Mouse (Mus musculus): Measurements from ENCODE around the gene Tmprss9. TPM values are rescaled to one million over a fixed set of nuclear protein-coding genes. Genes with fewer than 3 reads are reported as not detected.

Tmprss9 gene
- polyA plus RNA-seq, 1 experiment: 2.0 TPM

DNA sequence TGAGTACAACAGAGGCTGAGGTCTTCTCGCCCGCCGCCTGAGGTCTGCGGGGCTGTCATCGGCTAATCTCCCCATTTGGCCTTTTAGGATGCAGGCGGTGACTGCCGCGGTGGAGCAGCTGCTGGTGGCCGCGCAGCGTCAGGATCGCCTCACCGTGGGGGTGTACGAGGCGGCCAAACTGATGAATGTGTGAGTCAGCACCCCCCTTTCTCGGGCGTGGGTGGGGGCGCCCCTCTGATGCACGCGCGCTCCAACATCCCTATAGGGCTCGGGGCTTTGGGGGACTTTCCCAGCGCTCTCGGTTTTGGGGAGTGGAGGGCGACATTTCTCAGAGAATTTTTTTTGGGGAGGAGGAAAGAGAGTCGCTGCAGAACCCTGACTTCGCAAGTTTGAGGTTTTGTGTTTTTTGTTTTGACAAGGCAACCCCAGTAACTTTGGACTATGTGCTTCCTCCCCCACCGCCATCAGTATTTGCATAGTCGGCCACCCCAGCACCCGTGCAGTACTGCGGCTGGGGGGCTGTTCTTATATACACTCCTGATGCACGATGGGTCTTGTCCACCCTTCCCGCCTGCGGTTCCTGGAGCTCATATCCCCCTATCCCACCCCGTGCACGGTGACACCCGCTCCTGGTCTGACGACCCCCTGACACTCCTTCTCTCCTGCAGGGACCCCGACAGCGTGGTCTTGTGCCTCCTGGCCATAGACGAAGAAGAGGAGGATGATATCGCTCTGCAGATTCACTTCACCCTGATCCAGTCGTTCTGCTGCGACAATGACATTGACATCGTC lies 58.9 kb downstream of the Tmprss9 start:
- H3K27ac ChIP-seq (ENCODE audit: control insufficient read depth, insufficient read depth, low read depth, low read length): peak overlapping the region; percentile 80
- peak overlapping the region; percentile 89 for H3K4me3 ChIP-seq (ENCODE audit: control insufficient read depth, low read depth, low read length)
- no peaks in the 10 kb centered on the region for H3K36me3 ChIP-seq (ENCODE audit: control insufficient read depth, insufficient read depth, low read length)
- H3K27me3 ChIP-seq (ENCODE audit: control insufficient read depth, insufficient read depth, low read length): no peaks in the 10 kb centered on the region
- peaks cover 43% of the 10 kb centered on the region for H3K4me1 ChIP-seq (ENCODE audit: control insufficient read depth, insufficient read depth, low read length)
- no peak for TF ChIP-seq POLR2A (IDR thresholded peaks at IDR 0.05; ENCODE audit: control insufficient read depth, low read depth, low read length)
- TF ChIP-seq CTCF (IDR thresholded peaks at IDR 0.05; ENCODE audit: control insufficient read depth, insufficient read depth, insufficient replicate concordance, low read depth, low read length): no peak

DNA sequence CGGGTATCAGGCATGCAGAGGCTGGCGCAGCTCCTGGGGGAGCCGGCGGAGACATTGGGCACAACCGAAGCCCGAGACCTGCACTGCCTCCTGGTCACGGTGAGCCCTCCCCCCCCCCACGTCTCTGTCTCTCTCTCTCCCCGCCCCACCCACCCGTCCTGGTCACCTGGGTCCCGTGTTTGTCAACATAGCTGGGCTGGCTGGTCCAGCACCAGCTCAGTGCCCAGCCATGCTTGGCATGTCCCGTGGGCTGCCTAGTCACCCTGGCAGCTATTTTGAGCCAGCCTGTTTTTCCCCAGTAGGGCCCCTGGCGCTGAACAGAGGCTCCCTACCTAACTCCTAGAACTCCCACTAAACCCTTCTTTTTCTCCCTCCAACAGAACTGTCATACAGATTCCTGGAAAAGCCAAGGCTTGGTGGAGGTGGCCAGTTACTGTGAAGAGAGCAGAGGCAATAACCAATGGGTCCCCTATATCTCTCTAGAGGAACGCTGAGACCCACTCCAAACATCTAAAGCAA lies 59.6 kb downstream of the Tmprss9 start:
- H3K36me3 ChIP-seq (ENCODE audit: control insufficient read depth, insufficient read depth, low read length): no peaks in the 10 kb centered on the region
- no peaks in the 10 kb centered on the region for H3K27me3 ChIP-seq (ENCODE audit: control insufficient read depth, insufficient read depth, low read length)
- no peak for TF ChIP-seq POLR2A (IDR thresholded peaks at IDR 0.05; ENCODE audit: control insufficient read depth, low read depth, low read length)
- no peak for TF ChIP-seq CTCF (IDR thresholded peaks at IDR 0.05; ENCODE audit: control insufficient read depth, insufficient read depth, insufficient replicate concordance, low read depth, low read length)
- H3K27ac ChIP-seq (ENCODE audit: control insufficient read depth, insufficient read depth, low read depth, low read length): no peak overlapping the region
- peak overlapping the region; percentile 89 for H3K4me3 ChIP-seq (ENCODE audit: control insufficient read depth, low read depth, low read length)
- peaks cover 41% of the 10 kb centered on the region for H3K4me1 ChIP-seq (ENCODE audit: control insufficient read depth, insufficient read depth, low read length)

DNA sequence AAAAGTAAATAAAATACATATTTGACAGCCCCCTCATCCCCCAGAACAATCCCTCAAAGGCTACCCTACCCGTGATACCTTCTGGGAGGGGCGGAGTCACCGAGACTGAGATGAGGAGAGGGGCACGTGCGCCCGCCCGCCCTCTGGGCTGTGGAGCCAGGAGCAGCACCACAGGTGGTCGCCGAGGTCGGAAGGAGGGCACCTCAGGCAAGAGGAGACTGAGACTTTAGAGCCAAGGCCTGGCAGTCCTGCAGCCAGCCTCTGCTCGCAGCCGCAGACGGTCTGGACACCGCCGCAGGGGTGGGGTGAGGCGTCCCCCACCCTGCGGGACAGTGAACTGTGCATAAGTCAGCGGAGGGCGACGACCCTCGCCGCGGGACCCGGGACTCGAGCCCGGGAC lies 60.0 kb downstream of the Tmprss9 start:
- H3K4me1 ChIP-seq (ENCODE audit: control insufficient read depth, insufficient read depth, low read length): peaks cover 41% of the 10 kb centered on the region
- H3K27me3 ChIP-seq (ENCODE audit: control insufficient read depth, insufficient read depth, low read length): no peaks in the 10 kb centered on the region
- H3K27ac ChIP-seq (ENCODE audit: control insufficient read depth, insufficient read depth, low read depth, low read length): no peak overlapping the region
- no peaks in the 10 kb centered on the region for H3K36me3 ChIP-seq (ENCODE audit: control insufficient read depth, insufficient read depth, low read length)
- H3K4me3 ChIP-seq (ENCODE audit: control insufficient read depth, low read depth, low read length): peak overlapping the region; percentile 61
- TF ChIP-seq POLR2A (IDR thresholded peaks at IDR 0.05; ENCODE audit: control insufficient read depth, low read depth, low read length): no peak
- TF ChIP-seq CTCF (IDR thresholded peaks at IDR 0.05; ENCODE audit: control insufficient read depth, insufficient read depth, insufficient replicate concordance, low read depth, low read length): no peak

DNA sequence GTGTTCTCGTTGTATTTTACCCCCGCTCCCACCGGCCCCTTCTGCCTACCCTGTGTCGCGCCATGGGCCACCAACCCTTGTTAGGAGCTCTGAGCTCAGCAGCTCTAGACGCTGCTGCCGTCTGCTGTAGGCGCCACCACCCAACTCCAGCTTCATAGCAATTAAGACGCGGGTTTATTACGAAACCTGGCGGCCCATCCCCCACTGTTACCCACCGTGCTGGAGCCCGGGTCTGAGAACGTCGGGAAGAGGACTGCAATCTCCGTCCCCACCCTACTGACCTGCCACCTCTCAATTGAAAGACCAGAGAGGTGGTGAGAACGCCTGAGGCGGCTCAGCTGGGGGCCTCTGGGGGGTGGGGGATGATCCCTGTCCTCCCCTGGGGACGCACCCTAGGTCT lies 60.6 kb downstream of the Tmprss9 start:
- Histone ChIP-seq H3K27me3 (ENCODE audit: control insufficient read depth, insufficient read depth, low read length) (no peaks in the 10 kb centered on the region), H3K36me3 (ENCODE audit: control insufficient read depth, insufficient read depth, low read length) (no peaks in the 10 kb centered on the region), H3K27ac (ENCODE audit: control insufficient read depth, insufficient read depth, low read depth, low read length) (no peak overlapping the region), H3K4me3 (ENCODE audit: control insufficient read depth, low read depth, low read length) (peak overlapping the region; percentile 61), H3K4me1 (ENCODE audit: control insufficient read depth, insufficient read depth, low read length) (peaks cover 41% of the 10 kb centered on the region)
- TF ChIP-seq CTCF (IDR thresholded peaks at IDR 0.05; ENCODE audit: control insufficient read depth, insufficient read depth, insufficient replicate concordance, low read depth, low read length): no peak
- no peak for TF ChIP-seq POLR2A (IDR thresholded peaks at IDR 0.05; ENCODE audit: control insufficient read depth, low read depth, low read length)

GRCm38 (mm10) chr10:80932700-80933420 lies 61.2 kb downstream of the Tmprss9 start:
- Histone ChIP-seq H3K4me3 (ENCODE audit: control insufficient read depth, low read depth, low read length) (no peak overlapping the region), H3K4me1 (ENCODE audit: control insufficient read depth, insufficient read depth, low read length) (peaks cover 44% of the 10 kb centered on the region), H3K27me3 (ENCODE audit: control insufficient read depth, insufficient read depth, low read length) (no peaks in the 10 kb centered on the region), H3K27ac (ENCODE audit: control insufficient read depth, insufficient read depth, low read depth, low read length) (no peak overlapping the region), H3K36me3 (ENCODE audit: control insufficient read depth, insufficient read depth, low read length) (no peaks in the 10 kb centered on the region)
- TF ChIP-seq CTCF (IDR thresholded peaks at IDR 0.05; ENCODE audit: control insufficient read depth, insufficient read depth, insufficient replicate concordance, low read depth, low read length): no peak
- TF ChIP-seq POLR2A (IDR thresholded peaks at IDR 0.05; ENCODE audit: control insufficient read depth, low read depth, low read length): no peak

DNA sequence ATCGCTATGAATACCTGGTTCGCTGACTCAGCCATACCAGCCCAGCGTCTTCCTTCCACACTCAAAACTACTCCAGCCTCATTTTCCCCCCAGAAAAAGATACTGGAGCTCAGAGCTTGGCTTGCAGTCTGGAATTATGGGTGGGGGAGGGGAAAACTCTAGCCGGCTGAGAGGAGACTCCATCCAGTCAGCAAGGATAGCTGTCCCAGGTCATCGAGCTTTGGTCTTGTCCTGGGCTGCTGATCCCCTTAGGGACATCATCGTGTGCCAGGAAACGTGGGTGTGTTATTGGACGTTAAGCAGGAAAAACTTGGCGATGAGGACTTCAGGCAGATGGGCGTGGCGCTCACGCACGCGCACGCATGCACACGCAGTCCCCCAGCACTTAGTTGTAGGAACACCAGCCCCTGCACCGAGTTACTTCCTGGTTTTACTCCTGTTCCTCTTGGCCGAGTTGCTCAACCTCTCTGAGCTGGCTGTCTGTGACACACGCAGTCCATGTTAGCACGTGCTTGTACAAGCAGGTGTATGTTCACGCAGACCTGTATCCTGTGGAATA lies 61.9 kb downstream of the Tmprss9 start:
- no peak for TF ChIP-seq POLR2A (IDR thresholded peaks at IDR 0.05; ENCODE audit: control insufficient read depth, low read depth, low read length)
- no peak for TF ChIP-seq CTCF (IDR thresholded peaks at IDR 0.05; ENCODE audit: control insufficient read depth, insufficient read depth, insufficient replicate concordance, low read depth, low read length)
- no peak overlapping the region for H3K27ac ChIP-seq (ENCODE audit: control insufficient read depth, insufficient read depth, low read depth, low read length)

More for the DNA sequence above, 61.9 kb downstream of the Tmprss9 start:
- no peaks in the 10 kb centered on the region for H3K27me3 ChIP-seq (ENCODE audit: control insufficient read depth, insufficient read depth, low read length)
- H3K4me1 ChIP-seq (ENCODE audit: control insufficient read depth, insufficient read depth, low read length): peaks cover 43% of the 10 kb centered on the region
- peak overlapping the region; percentile 25 for H3K4me3 ChIP-seq (ENCODE audit: control insufficient read depth, low read depth, low read length)
- no peaks in the 10 kb centered on the region for H3K36me3 ChIP-seq (ENCODE audit: control insufficient read depth, insufficient read depth, low read length)

Measured in testis, adult 2 months (tissue).